Mouse (Mus musculus): Measurements from ENCODE around the gene Adgrg3.

The Adgrg3 gene

GRCm38 (mm10) chr8:95017451-95017850 lies at the start of gene Adgrg3:
TSS of gene Adgrg3 (plus strand) at chr8:95017692.
- no peak for DNase-seq

GRCm38 (mm10) chr8:94973270-94973669 lies 44.2 kb upstream of the Adgrg3 start:
- no peak for DNase-seq

- DNase-seq: no peak
Observed at GRCm38 (mm10) chr8:94973786-94974185, 43.7 kb upstream of the Adgrg3 start.

GRCm38 (mm10) chr8:94974467-94975165 lies 42.9 kb upstream of the Adgrg3 start, which contains the start of gene Adgrg1:
TSS of gene Adgrg1 (plus strand) at chr8:94974751.
- DNase-seq: no peak

- peak; percentile 43 to 52 for DNase-seq
Observed at GRCm38 (mm10) chr8:94976651-94977417, 40.7 kb upstream of the Adgrg3 start.

- no peak for DNase-seq
Observed at GRCm38 (mm10) chr8:94978131-94978530, 39.4 kb upstream of the Adgrg3 start.

- peak in 1 of 2 experiments; percentile 23 for DNase-seq
Observed at GRCm38 (mm10) chr8:94978593-94979319, 38.7 kb upstream of the Adgrg3 start.

GRCm38 (mm10) chr8:94980176-94980575 lies 37.3 kb upstream of the Adgrg3 start:
- DNase-seq: no peak

GRCm38 (mm10) chr8:94980976-94981375 lies 36.5 kb upstream of the Adgrg3 start:
- DNase-seq: no peak

GRCm38 (mm10) chr8:94981848-94982247 lies 35.6 kb upstream of the Adgrg3 start:
- DNase-seq: no peak

- no peak for DNase-seq
Observed at GRCm38 (mm10) chr8:94983146-94983545, 34.3 kb upstream of the Adgrg3 start.

- peak; percentile 34 for DNase-seq
Observed at GRCm38 (mm10) chr8:94983881-94984516, 33.5 kb upstream of the Adgrg3 start.

- DNase-seq: peak; percentile 43 to 46
Observed at GRCm38 (mm10) chr8:94985023-94985422, 32.5 kb upstream of the Adgrg3 start.

- DNase-seq: peak; percentile 45 to 55
Observed at GRCm38 (mm10) chr8:94986676-94987075, 30.8 kb upstream of the Adgrg3 start.

- DNase-seq: no peak
Observed at GRCm38 (mm10) chr8:94987553-94987952, 29.9 kb upstream of the Adgrg3 start.

- peak; percentile 33 to 40 for DNase-seq
Observed at GRCm38 (mm10) chr8:94988619-94989018, 28.9 kb upstream of the Adgrg3 start.

- no peak for DNase-seq
Observed at GRCm38 (mm10) chr8:94989711-94990110, 27.8 kb upstream of the Adgrg3 start.

- peak; percentile 30 for DNase-seq
Observed at GRCm38 (mm10) chr8:94990598-94991453, 26.7 kb upstream of the Adgrg3 start.

GRCm38 (mm10) chr8:94991454-94991994 lies 26.0 kb upstream of the Adgrg3 start:
- DNase-seq: no peak

- no peak for DNase-seq
Observed at GRCm38 (mm10) chr8:94992010-94992409, 25.5 kb upstream of the Adgrg3 start.

GRCm38 (mm10) chr8:94992534-94992933 lies 25.0 kb upstream of the Adgrg3 start:
- DNase-seq: no peak
